Mouse (Mus musculus) WW6 (cell line): ENCODE data around the gene A830018L16Rik.

Experiments
- DNase-seq: peaks from one replicate; pipeline ENCODE4 v3.0.0-alpha.2; 2013; ENCODE audit warnings: low read depth, low spot score

The A830018L16Rik gene

DNA sequence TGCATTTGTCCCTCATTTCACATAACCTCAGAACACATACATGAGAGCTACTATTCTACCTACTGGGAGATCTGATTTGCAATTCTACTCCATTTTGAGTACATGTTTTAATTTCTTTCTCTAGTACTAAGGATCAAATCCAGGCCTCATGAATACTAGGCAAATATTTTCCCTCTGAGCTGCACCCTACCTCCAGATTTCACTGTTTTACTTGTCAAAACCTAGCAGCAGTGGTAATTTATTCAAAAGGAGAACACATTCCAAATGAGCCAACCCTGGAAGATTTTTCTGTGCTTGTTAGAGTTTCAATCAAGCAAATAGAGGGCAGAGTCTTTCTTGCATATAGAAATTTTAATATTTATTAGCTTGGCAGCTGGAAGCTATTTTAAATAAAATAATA is 238.9 kb downstream of the A830018L16Rik start:
- no peak for DNase-seq

DNA sequence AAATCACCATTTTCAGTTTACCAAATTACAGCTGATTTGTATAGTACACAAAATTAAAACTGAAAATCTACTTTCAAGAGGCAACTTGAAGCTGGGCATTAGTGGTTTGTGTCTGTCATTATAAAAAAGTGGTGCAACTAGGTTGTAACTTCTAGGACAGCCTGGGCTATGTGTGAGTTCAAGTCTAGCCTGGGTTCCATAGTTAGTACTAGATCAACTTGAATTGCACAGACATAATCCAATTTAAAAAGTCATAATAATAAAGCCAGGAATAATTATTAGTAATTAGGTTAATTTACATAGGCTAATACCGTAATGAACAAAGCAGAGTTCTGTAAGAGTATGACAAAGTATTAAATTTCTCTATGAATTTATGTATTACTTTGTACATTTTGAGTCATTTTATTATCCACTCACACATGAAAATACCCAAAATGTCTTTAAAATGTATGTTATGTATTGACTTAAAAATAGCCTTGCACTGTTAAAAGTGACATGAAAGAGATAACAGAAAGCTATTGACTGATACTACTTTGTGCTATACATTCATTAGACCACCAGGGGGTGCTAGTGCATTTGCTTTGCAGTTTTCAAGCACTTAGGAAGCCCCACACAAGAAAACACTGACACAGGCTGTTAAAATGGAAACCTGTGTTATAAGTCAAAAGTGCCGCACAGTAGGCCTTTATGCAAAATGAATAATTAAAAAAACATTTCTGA is 243.6 kb downstream of the A830018L16Rik start:
- peak; percentile 36 for DNase-seq

DNA sequence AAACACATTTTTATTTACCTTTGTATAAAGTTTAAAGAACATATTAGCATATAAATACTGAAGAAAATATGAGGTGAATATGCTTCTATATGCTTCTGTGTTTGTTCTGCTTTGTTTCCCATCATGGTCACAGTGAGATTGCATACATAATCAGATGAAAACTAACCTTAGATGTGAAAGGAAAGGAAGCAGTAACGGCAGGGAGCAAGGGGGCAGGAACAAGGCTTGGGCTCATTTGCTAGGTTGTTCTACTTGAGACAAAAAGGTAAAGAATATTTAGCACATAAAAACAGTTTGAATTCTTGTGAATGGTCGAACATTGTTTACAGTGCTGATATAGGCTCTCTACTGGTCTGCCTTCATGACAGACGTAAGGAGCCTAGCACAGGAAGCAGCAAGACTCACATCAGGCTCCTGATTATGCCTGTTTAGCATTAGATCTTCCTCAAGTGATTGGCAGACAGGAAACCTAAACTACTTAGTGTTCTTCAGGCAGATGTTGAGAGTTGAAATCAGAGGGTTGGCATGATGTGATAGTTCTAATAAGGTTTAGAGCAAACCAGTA is 244.2 kb downstream of the A830018L16Rik start:
- DNase-seq, result no peak

DNA sequence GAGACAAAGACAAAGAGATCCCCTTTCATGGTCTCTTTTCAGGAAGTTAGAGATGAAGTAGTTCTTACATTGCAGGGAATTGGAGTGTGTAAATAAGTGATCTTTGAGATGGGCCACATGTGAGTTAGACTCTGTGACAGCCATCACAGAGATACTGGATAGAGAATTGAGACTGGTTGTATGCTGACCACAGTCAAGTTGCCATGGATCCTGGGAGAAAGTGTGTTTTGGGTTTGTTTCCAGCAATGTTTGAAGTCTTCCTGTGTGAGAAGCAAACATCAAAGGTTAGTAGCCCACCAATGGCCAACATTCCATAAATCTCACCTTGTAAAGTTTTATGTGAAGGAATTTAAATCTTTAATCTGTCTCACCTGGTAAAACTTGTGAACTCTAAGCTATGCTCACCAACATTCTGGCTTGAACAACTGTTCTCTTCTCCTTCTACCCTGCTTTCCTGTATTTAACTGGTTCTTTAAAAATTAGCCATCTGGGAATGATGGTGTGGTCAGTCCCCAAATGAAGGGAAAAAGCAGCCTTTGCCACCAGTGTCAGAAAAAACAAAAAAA is 330.9 kb downstream of the A830018L16Rik start:
- no peak for DNase-seq

DNA sequence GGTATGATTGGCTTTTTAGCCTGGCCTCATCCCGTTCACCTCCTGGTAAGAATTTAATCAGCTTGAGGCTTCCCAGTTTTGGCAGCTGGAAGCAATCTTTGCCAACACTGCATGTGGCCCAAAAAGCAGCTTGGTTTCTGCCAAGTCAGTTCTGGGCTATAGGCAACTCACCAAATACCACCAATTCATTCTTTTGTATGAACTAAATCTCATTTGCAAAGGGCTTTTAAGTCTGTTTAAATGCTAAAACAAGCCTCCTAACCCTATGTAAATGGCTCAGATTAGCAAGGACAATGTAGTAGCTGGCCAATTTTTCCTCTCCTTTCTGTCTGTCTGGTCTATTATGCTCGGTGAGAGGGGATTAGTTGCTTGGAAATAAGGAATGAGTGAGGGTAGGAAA is 334.5 kb downstream of the A830018L16Rik start:
- DNase-seq, result no peak

DNA sequence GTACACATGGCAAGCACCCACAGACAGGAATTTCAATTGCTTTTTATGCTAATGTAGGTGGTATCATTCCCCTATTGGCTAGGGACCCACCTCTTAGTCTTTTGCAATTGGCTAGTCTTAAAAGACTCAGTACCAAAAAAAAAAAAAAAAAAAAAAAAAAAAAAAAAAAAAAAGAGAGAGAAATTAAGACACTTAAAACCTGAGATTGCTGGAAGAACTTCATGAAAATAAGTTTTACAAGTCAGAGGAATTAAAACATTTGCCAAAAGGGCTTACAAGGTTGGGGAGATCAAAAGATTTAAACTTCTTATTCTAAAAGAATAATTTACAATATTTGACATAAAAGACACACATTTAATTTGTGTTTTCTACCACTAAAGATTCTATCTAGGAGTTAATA is 336.2 kb downstream of the A830018L16Rik start:
- DNase-seq, result no peak

DNA sequence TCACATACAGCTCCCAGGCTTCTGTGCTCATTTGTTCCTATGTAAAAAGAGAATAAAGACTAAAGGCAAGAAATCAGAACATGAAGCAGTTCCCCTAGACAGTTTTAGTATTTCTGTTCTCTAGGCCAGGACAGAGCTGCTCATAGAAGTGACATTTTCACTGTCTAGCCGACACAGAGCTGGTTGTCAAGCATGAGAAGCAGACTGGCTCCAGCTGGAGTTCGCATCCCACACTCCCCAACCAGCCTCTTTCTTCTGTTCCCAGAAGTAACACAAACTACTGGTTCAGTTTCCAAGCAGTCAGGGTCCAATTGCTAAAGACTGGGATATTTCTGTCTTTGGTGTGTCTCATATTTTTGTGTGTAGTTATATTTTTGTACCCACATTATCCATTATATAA is 336.7 kb downstream of the A830018L16Rik start:
- no peak for DNase-seq

DNA sequence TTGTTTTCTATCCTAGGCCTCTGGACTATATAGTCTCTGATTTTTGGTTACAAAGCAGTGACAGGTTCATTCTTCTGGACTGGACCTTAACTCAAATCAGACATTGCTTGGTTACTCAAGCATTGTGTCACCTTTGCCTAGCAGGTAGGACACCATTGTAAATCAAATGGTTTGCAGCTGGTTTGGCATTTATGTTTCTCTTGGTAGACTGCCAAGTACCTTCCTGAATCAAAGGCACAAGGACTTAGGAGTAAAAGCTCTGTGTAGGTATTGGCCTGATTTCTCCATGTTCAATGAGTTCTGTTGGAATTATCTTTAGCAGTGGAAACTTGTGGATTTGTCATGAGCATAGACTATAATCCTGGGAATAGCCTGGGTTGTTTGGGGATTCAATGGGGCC is 338.1 kb downstream of the A830018L16Rik start:
- DNase-seq, result no peak

DNA sequence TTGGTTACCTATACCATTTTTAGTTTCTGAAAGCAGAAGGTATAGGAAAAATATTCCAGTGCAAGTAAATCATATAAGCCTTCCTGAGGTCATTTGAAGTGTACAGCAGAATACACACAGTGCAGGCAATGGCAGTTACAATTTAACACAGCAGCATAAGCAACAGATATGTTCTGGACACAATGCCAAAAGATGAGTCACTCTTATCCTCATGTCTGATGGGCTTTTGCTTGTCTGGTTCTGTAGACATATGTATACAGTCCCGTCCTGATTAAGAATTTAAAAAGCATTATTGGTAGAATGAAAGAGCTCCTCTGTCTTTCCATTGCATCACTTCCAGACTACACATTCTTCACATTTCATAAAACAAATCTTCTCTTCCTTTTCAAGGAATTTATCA is 374.4 kb downstream of the A830018L16Rik start:
- DNase-seq, result no peak

DNA sequence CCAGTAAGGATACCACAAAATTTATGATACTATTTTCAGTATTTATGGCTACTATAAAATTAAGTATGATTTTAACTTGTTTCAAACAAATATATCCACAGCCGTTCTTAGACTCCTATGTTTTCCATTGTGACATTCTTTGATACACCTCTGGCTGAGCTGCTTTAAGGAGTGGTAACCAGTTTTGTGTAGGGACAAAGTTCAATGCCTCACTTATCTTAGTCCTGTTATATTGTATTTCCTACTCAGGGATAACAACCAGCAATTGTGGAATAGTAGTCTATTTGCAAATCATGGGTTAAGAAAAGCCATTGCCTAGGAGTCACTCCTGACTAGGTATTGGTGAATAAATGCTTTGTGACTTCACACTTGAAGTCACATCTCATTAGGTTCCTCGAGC is 378.9 kb downstream of the A830018L16Rik start:
- DNase-seq, result no peak

DNA sequence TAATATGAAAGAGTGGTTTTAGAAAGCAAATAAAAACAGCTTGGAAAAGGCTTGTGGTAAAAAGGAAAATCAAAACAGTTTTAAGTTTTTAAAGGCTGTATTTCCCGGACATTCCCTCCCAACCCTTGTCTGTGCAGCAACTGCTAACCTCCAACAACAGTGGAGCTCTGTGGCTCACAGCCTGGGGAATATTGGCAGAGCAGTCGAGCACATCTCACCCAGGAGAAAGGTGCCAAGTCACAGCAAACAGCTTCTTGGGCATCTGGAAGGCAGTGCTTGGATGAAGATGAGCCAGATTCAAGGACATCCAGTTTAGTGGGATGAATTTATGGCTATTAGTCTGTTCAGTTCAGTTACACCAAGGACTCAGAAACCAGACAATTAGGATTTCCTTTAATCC is 381.8 kb downstream of the A830018L16Rik start:
- DNase-seq, result no peak

DNA sequence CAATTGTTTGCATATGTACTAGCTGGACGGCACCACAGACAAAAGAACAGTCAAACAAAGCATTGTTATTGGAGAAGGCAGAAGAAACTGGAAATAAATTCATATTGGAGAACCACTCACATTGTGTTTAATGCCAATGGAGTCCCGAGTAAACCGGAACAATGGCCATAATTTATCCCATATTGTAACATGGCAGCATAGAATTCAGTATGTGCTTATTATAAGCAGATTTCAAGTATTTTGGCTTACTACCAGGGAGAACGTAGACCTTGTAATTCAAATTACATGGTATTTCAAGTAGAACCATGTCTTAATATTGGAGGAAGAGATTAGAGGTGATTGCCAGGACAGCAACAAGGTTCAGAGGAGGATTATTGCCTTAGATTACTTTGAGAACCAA is 458.9 kb downstream of the A830018L16Rik start:
- DNase-seq, result no peak

DNA sequence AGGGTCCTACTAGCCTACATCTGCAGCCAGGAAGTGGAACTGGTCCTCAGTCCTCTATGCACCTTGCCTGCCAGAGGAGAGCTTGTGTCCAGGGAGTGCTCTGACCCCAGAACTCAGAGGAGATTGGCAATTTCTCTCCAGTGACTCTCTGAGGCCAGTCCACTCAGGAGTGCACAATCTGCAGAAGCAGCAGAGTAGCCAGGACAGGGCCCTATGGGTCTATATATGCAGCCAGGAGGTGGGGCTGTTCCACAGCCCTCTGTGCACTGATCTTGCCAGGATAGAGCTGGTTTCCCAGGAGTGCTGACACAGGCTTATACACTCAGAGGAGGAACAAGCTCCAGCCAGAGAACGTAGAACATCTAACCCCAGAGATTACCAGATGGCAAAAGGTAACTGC is 459.7 kb downstream of the A830018L16Rik start:
- DNase-seq, result no peak

DNA sequence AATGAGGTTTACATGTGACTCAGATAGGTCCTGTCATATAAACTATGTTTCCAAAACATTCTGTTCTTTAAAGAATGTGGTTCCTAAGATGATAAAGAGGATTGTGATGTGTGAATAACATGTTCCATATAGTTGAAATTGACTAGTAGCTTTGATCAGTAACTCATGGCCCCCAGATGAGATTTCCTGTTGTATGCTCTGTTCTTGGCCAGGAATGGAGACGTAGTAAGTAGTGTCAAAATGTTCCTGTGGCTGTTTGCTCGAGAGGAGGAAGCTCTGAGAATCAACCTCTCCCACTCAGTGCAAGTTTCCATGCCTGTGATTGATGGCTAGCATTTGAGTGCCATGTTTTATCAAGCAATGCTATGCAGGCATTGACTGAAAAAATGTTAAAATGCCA is 467.8 kb downstream of the A830018L16Rik start:
- DNase-seq, result no peak

DNA sequence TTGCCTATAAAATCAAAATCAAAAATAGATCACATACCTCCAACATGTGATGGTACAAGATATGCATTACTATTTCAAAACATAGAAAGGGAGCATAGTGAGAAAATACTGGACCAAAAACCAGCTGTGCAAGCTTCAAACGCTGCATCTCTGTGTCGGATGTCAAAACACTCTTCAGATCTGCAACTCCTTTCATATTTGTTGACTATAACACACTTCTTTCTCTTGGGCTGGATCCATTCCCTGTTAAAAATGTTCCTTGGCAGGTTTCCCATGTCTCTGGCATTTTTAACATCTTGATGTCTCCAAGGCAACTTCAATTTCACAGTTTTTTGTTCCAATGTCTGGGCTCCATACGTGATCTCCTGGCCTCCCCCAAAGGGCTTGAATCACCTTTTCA is 481.8 kb downstream of the A830018L16Rik start:
- DNase-seq, result no peak

DNA sequence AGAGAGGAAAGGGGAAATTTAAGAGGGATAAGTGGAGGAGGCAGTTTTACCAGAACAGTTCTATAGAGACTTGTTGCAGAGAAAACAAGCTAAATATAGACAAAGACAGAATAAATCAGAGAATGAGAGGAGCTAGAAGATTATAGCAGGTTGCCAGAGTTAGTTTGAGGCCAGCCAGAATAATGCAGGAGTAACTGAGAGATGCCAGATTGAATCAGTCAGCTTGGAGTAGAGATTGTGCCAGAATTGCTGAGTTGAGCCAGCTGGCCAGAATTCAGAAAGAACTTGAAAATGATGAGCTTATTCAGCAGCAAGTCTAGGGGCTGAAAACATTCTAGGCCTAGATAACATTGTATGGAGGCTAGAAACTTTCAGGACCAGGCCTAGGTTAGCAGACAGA is 502.0 kb downstream of the A830018L16Rik start:
- DNase-seq, result no peak

DNA sequence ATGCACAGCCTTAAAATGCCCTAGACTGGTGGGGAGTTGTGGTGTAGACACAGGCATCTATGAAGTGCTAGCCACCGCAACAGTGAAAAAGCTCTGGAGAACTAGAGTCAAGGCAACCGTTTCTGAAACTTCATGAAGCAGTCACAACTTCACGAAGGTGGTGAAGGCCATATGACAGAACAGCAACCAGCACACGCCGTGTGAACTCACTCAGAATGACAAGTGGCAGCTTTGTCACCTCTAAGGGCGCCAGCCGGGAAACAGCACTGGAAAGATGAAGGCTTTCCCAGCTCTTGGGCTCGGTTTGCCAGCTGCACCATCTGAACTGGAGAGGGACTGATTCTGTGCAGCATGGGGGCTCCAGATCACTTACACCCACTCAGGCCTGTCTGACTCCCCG is 523.1 kb downstream of the A830018L16Rik start:
- no peak for DNase-seq

DNA sequence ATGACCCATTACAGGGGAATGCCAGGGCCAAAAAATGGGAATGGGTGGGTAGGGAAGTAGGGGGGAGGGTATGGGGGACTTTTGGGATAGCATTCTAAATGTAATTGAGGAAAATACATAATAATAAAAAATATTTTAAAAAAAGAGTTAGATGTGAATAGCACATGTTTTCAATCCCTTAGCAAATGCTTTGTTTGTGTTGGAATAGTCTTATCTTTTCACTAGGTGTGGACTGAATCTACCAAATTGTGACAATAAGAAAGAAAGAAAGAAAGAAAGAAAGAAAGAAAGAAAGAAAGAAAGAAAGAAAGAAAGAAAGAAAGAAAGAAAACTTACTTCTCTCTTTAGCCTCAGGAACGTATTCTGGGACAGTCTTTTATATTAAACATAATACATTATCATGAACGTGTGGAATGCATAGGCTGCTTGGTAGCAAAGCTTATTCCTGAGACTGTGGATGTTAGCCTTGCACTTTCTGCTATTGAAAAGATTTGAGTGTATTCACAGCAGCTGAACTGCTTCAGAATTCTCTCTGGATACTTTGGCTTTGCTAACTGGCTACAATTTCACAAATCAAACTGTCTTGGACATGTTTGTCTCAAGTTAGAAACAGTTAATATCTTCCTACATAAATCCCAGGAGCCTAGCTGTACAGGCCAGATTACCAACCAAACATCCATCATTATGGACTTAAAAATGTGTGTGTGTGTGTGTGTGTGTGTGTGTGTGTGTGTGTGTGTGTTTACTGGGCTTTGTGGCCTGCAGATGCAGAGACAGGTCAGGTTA is 545.7 kb downstream of the A830018L16Rik start:
- DNase-seq, result no peak

DNA sequence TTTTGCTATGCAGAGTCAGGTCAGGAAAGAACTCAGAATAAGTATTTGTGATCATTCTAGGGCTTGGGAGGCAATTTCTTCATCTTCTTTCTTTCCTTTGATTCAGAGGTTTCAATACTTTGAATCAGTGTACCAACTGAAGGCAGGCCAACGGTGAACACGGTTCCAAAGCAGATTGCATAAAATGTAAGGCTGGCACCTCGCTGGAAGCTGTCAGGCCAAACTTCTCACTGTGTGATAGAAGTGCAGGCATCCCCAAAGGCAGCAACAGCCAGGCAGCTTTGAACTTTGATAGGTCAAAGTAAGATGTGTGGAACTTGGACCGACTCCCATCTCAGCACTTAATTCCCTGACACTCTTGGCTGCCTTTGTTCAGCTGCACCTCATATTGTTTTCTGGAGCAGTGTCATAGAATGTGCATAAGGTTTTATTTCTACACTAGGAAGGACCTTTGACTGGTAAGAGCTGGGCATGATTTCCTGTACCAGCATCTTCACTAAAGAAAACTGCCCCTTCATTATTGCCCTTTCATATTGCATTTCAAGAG is 568.8 kb downstream of the A830018L16Rik start:
- DNase-seq, result no peak

DNA sequence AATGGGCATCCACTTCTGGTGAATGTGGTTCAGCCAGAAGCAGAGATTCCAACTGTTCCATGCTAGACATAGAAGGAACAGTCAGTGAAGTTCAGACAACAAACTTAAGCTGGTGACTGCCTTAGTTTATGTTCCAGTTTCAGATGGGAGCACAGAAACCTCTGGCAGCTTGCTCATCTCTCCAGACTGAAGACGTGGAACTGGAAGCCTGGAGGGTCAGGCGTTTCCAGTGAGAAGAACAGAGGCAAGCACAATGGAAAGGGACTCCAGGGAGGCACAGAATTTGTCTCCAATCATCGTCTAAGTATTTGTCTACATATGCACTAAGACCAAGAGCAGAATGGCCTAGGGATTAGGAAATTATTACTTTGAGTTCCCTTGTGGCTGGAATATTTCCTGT is 576.1 kb downstream of the A830018L16Rik start:
- no peak for DNase-seq

DNA sequence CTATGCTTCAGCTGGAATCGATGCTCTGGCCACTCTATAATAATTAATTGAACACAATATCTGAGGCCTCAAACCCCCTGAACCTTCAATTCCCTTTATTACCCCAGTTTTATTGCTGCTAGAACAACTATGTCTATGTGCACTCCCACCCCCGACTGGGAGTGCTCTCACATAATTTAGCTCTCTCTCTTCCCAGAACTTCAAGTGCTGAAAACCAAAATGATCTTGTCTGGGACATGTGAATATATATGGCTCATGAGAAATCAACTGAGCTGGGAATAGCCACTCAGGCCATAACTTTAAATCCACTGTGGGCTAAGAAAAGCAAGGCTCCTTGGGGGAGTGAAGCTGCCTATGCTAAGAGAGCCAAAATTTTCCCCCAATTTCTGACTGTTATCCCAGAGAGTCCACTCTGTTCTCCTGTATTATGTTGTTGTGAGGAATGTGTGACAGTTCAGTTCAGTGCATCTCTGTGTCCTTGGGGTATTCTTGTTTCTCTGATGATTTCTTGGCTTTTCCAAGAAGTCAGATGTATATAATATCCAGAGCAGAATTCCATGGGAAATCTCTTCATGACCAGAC is 582.5 kb downstream of the A830018L16Rik start:
- DNase-seq, result no peak

DNA sequence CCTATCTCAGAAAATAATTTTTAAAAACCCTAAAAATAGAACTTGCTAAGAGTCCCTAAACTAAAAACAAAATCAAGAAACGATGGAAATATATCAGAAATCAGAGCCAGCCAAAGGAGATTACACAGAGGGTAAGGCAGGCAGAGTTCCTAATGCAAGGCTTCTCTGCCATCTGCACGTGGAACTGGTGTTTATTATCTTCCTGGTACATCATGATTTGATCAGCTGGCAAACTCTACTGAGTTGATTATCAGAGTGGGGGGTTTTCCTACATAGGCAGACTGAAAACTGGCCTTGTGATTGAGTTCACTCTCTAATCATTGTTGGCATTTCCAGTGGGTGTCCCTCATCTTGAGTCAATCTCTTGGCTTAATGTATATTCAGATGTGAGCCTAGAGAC is 583.7 kb downstream of the A830018L16Rik start:
- DNase-seq, result no peak
